Mouse (Mus musculus) skeletal muscle tissue, adult 2 months (tissue): ENCODE results near the gene Tmem178.

Experiments
- DNase-seq: peaks from one replicate; pipeline ENCODE4 v3.0.0-alpha.2; 2012; ENCODE audit warnings: low read depth, low spot score

The Tmem178 gene

DNA sequence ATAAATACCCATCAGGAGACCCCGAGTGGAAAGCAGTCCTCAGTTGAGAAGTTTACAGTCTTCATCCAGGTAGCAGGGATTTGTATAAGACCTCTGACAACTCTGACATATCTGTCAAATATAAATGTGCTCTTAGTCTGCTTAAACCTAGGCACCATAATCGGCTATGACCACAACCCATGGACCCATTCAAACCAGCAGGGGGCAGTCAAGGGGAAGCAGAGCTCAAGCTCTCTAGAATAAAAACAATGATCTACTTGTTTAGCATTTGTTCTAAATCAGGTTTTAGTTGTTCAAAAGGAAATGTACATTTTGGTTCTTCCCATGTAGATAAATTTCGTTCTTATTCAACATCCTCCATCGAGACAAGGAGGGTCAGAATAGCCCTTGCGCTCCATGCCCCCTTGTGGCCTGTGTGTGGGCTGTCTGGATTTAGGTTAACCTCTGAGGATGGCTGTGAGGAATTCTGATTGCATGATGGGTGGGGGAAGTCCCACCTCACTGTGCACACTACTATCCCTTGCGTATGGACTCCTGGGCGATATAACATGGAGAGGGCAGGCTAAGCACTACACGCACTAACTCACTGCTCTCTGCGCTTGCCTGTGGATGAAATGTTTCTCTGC is 101.2 kb downstream of the Tmem178 start:
- DNase-seq, result no peak

DNA sequence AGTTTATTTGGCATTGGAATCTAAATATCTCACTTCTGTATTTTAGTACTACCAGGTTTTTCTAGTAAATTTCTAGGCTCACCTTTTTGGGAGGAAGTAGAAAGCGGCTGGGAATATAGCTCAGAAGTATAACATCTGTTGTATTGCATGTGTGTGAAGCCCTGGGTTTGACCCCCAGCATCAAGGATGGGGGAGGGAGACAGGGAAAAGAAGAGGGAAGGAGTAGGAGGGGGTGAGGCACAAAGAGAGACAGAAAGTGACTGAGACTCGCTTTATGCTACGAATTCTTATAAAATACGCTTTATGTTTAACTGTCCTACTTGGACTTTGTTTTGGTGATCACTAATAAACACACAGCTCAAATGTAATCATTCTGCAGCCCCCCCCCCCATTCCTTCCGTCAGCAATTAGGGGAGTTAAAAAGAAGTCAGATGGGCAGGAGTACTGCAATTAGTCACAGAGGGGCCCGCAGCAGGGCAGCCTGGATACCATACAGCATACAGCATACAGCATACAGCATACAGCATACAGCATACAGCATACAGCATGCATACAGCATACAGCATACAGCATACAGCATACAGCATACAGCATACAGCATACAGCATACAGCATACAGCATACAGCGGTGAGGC is 103.6 kb downstream of the Tmem178 start:
- no peak for DNase-seq
